Mouse (Mus musculus): ENCODE data around the gene Myo1d. TPM values are rescaled to one million over a fixed set of nuclear protein-coding genes. Genes with fewer than 3 reads are reported as not detected.

The Myo1d gene
- polyA plus RNA-seq, 1 experiment: not detected

DNA sequence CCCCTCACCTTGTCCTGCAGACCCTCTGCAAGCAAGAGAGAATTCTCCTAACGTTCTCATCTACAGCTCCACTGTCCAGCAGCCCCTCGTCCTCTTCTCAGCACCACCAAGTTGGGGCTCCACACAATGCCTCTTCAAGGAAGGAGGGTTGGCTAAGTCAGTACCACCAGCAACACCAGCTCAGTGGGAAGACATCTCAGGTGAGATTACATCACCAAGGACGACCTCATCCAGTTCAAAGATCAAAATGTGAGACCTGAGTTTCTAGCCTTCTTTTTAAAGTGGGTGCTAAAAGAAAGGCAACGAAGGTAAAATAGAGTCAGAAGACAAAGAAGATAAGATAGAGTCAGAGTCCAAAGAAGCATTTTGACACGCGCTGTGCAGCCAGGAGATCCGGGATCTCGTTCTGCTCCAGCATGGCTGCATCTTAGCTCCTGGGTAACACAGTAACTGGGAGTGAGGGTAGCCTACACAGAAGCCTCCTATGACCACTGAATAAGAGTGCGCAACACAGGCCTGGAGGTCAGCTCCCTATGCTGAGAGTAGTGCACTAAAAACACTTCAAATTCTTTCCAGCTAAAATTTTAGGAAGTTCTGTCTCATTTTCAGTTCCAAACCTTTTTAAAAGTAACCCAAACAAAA, 56.3 kb downstream of the Myo1d start:
- Histone ChIP-seq H3K4me3 (ENCODE audit: insufficient read depth, low read depth, low read length) (no peak overlapping the region), H3K27ac (ENCODE audit: insufficient read depth, low read depth, low read length) (no peak overlapping the region), H3K4me1 (ENCODE audit: control insufficient read depth, insufficient read depth, low read length) (0 out of 2 replicates have a peak, but pooled peaks cover 5% of the 10 kb centered on the region)
- TF ChIP-seq POLR2A (IDR thresholded peaks at IDR 0.05; ENCODE audit: insufficient read depth, low read depth, low read length): no peak
- no peak for TF ChIP-seq CTCF (IDR thresholded peaks at IDR 0.05; ENCODE audit: insufficient read depth, low read depth, low read length)
- WGBS: 88% methylated on average over 9 of the region's 9 CpGs

DNA sequence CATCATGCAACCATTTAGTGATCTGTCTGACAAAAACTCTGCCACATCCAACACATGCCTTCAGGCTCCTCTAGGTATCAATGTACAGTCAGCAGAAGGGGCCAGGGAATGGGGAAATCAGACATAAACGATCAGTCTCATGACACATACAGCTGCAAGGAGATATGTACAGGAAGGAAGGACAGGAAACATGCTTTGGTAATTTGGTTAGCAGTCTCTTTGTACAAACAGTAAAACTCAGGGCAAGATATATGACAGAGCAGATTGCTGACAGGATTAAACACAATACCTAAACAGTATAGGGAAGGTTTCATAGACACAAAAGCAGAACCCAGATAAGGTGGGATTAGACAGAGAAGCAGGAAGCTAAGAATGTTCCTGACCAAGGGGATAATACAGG, 60.8 kb downstream of the Myo1d start:
- H3K4me1 ChIP-seq (ENCODE audit: control insufficient read depth, insufficient read depth, low read length): 0 out of 2 replicates have a peak, but pooled peaks cover 2% of the 10 kb centered on the region
- no peak for TF ChIP-seq POLR2A (IDR thresholded peaks at IDR 0.05; ENCODE audit: insufficient read depth, low read depth, low read length)
- no peak for TF ChIP-seq CTCF (IDR thresholded peaks at IDR 0.05; ENCODE audit: insufficient read depth, low read depth, low read length)
- no peak overlapping the region for H3K4me3 ChIP-seq (ENCODE audit: insufficient read depth, low read depth, low read length)
- 67% methylated on average over 1 of the region's 1 CpGs for WGBS
- no peak overlapping the region for H3K27ac ChIP-seq (ENCODE audit: insufficient read depth, low read depth, low read length)

GRCm38 (mm10) chr11:80718036-80718435, 61.8 kb downstream of the Myo1d start:
- Histone ChIP-seq H3K4me1 (ENCODE audit: control insufficient read depth, insufficient read depth, low read length) (no peaks in the 10 kb centered on the region), H3K27ac (ENCODE audit: insufficient read depth, low read depth, low read length) (no peak overlapping the region), H3K4me3 (ENCODE audit: insufficient read depth, low read depth, low read length) (no peak overlapping the region)
- no peak for TF ChIP-seq CTCF (IDR thresholded peaks at IDR 0.05; ENCODE audit: insufficient read depth, low read depth, low read length)
- no peak for TF ChIP-seq POLR2A (IDR thresholded peaks at IDR 0.05; ENCODE audit: insufficient read depth, low read depth, low read length)

DNA sequence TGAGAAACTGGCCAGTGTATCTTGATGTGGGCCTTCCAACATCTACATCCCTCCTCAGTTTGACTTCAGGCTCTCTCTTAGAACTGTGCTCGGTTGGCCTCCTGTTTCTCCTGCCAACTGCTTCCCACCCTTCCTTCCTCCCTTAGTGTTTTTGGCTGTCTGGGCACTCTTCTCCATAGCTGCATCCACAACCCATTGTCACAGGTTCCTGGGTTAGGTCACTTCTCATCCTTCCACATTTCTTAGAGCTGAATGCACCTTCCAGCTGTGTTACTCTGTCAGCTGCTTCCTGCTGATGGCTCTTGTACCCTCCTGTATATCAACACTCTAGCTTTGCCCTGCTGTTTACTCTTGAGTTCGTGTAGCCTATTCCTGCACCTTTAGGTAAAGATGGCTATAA, 64.7 kb downstream of the Myo1d start:
- Histone ChIP-seq H3K4me3 (ENCODE audit: insufficient read depth, low read depth, low read length) (no peak overlapping the region), H3K27ac (ENCODE audit: insufficient read depth, low read depth, low read length) (no peak overlapping the region), H3K4me1 (ENCODE audit: control insufficient read depth, insufficient read depth, low read length) (no peaks in the 10 kb centered on the region)
- 87% methylated on average over 2 of the region's 2 CpGs for WGBS
- TF ChIP-seq POLR2A (IDR thresholded peaks at IDR 0.05; ENCODE audit: insufficient read depth, low read depth, low read length) (no peak), CTCF (IDR thresholded peaks at IDR 0.05; ENCODE audit: insufficient read depth, low read depth, low read length) (no peak)

DNA sequence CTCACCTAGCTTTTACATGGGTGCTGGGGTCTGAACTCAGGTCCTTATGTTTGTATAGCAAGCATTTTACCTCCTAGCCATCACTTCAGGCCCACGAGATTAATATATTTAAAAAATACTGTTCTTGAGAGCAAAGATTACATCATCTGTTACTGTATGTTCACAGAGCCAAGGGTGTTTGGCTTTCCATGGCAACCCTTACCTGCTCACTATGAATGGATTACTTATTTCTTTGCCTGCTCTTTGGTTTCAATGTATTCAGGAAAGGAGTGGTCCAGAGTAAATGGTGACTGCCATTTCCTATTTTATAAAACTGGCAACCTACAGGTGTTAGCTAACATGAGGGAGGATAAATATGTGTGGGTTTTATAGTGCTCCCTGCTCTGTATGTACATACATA, 66.1 kb downstream of the Myo1d start:
- WGBS: 77% methylated on average over 1 of the region's 1 CpGs
- no peak overlapping the region for H3K27ac ChIP-seq (ENCODE audit: insufficient read depth, low read depth, low read length)
- TF ChIP-seq POLR2A (IDR thresholded peaks at IDR 0.05; ENCODE audit: insufficient read depth, low read depth, low read length) (no peak), CTCF (IDR thresholded peaks at IDR 0.05; ENCODE audit: insufficient read depth, low read depth, low read length) (no peak)
- 0 out of 2 replicates have a peak, but pooled peaks cover 2% of the 10 kb centered on the region for H3K4me1 ChIP-seq (ENCODE audit: control insufficient read depth, insufficient read depth, low read length)
- H3K4me3 ChIP-seq (ENCODE audit: insufficient read depth, low read depth, low read length): no peak overlapping the region

GRCm38 (mm10) chr11:80712201-80712600, 67.6 kb downstream of the Myo1d start:
- Histone ChIP-seq H3K27ac (ENCODE audit: insufficient read depth, low read depth, low read length) (no peak overlapping the region), H3K4me1 (ENCODE audit: control insufficient read depth, insufficient read depth, low read length) (0 out of 2 replicates have a peak, but pooled peaks cover 2% of the 10 kb centered on the region), H3K4me3 (ENCODE audit: insufficient read depth, low read depth, low read length) (no peak overlapping the region)
- TF ChIP-seq CTCF (IDR thresholded peaks at IDR 0.05; ENCODE audit: insufficient read depth, low read depth, low read length): no peak
- no peak for TF ChIP-seq POLR2A (IDR thresholded peaks at IDR 0.05; ENCODE audit: insufficient read depth, low read depth, low read length)
- 75% methylated on average over 3 of the region's 3 CpGs for WGBS

- H3K4me1 ChIP-seq (ENCODE audit: control insufficient read depth, insufficient read depth, low read length): peaks cover 5% of the 10 kb centered on the region
- H3K4me3 ChIP-seq (ENCODE audit: insufficient read depth, low read depth, low read length): no peak overlapping the region
- 72% methylated on average over 6 of the region's 6 CpGs for WGBS
- H3K27ac ChIP-seq (ENCODE audit: insufficient read depth, low read depth, low read length): no peak overlapping the region
- TF ChIP-seq CTCF (IDR thresholded peaks at IDR 0.05; ENCODE audit: insufficient read depth, low read depth, low read length) (no peak), POLR2A (IDR thresholded peaks at IDR 0.05; ENCODE audit: insufficient read depth, low read depth, low read length) (no peak)
These were observed 68.5 kb downstream of the Myo1d start for GRCm38 (mm10) chr11:80711336-80711735.

GRCm38 (mm10) chr11:80700611-80701010, 79.2 kb downstream of the Myo1d start:
- 95% methylated on average over 4 of the region's 4 CpGs for whole genome bisulfite sequencing
- Histone ChIP-seq H3K27ac (ENCODE audit: insufficient read depth, low read depth, low read length) (no peak overlapping the region), H3K4me3 (ENCODE audit: insufficient read depth, low read depth, low read length) (no peak overlapping the region), H3K4me1 (ENCODE audit: control insufficient read depth, insufficient read depth, low read length) (no peaks in the 10 kb centered on the region)
- TF ChIP-seq POLR2A (IDR thresholded peaks at IDR 0.05; ENCODE audit: insufficient read depth, low read depth, low read length): no peak
- TF ChIP-seq CTCF (IDR thresholded peaks at IDR 0.05; ENCODE audit: insufficient read depth, low read depth, low read length): no peak

DNA sequence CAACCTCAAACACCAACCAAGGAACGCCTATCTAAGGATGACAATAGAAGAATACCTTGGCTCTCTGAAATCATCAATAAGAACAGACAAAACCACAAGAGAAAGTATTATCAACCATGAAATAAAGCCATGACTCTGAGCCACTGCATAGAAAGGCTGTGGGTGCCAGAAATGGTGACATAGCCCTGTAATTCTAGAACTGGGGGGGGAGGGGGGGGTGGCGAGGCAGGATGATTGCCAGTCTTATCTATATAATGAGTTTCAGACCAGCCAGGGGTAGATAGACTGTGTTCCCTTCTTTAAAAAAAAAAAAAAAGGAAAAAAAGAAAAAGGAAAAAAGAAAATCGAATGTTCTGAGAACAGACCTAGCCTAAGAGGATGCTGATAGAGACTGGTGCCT, 81.1 kb downstream of the Myo1d start:
- TF ChIP-seq POLR2A (IDR thresholded peaks at IDR 0.05; ENCODE audit: insufficient read depth, low read depth, low read length) (no peak), CTCF (IDR thresholded peaks at IDR 0.05; ENCODE audit: insufficient read depth, low read depth, low read length) (no peak)
- WGBS: 88% methylated on average over 3 of the region's 3 CpGs
- Histone ChIP-seq H3K27ac (ENCODE audit: insufficient read depth, low read depth, low read length) (no peak overlapping the region), H3K4me3 (ENCODE audit: insufficient read depth, low read depth, low read length) (no peak overlapping the region), H3K4me1 (ENCODE audit: control insufficient read depth, insufficient read depth, low read length) (no peaks in the 10 kb centered on the region)
